Mouse (Mus musculus): ENCODE results near the gene Ccdc162. TPM values are rescaled to one million over a fixed set of nuclear protein-coding genes. Genes with fewer than 3 reads are reported as not detected.
A peak's percentile ranks its signal among the peaks of the same experiment; 100 is the strongest.

The Ccdc162 gene
- polyA plus RNA-seq, 1 experiment from 2014 or later: 2.9 TPM

DNA sequence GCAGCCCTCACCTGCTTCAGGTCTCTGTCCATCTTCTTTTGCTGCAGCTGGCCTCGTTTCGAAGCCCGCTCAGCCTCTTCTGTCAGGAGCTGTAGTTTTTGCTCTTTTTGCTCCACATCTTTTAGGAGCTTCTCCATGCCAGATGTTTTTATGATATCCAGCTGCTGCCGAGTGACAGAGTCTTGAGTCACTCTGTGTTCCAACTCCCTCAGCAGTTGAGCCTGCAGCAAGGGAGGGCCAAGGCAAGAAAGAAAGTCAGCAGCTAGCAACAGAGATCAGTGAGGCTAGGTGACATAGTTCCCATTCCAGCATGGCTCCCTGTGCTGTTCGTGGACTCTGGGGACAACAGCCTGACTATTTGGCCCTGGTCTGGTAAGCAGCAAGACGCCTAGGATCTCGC is 165.7 kb downstream of the Ccdc162 start:
- Histone ChIP-seq H3K4me1 (peaks cover 20% of the 10 kb centered on the region), H3K36me3 (no peaks in the 10 kb centered on the region), H3K4me3 (replicated peaks) (no peak overlapping the region), H3K9ac (no peak overlapping the region), H3K4me2 (replicated peaks) (no peak overlapping the region), H3K27ac (replicated peaks) (peak overlapping the region; percentile 65; the same call in 1 of the 2 replicates), H3K9me3 (replicated peaks) (peaks cover 4% of the 10 kb centered on the region), H3K27me3 (no peaks in the 10 kb centered on the region)
- WGBS: 55% methylated on average over 7 of the region's 7 CpGs
- no peak for ATAC-seq (ENCODE audit: insufficient number of reproducible peaks, low FRiP score, low TSS enrichment, low read depth)

DNA sequence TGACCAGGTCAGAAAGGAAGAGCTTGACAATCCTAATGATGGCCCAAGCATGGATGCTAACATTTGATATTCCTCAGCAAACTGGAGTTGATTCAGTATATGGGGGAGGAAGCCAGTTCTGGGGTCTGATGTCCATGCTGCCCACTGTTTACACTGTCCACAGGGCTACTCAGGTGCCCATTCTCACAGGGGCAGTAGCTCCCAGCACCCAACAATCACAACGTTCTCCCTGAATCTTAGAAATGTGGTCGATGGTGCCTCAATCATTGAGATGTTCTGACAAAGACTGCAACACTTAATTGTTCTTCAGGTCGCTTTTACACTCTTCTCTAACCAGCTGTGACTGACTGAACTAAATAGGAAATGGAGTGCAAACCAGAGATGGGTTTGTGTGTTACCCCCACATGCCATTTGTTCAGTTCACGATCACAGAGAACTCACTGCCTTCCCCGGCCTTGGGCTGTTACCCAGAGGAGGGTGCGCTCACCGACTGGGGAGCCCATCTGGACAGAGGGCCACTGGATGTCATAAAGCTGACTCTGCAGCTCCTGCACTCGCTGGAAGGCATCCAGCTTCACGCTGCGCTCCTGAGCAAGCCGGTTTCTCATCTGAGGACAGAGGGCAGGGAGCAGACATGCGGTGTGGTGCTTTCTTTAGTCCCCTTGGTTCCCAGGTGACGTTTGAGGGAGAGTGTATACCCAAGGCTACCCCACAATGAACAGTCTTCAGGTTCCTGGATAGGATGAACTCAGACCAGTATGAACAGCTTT is 169.9 kb downstream of the Ccdc162 start:
- ATAC-seq (ENCODE audit: insufficient number of reproducible peaks, low FRiP score, low TSS enrichment, low read depth): no peak
- peaks cover 21% of the 10 kb centered on the region for H3K4me1 ChIP-seq
- no peak overlapping the region for H3K4me2 ChIP-seq (replicated peaks)
- H3K27ac ChIP-seq (replicated peaks): no peak overlapping the region
- H3K4me3 ChIP-seq (replicated peaks): no peak overlapping the region
- H3K36me3 ChIP-seq: no peaks in the 10 kb centered on the region
- 64% methylated on average over 13 of the region's 13 CpGs for WGBS
- H3K27me3 ChIP-seq: no peaks in the 10 kb centered on the region
- peaks cover 4% of the 10 kb centered on the region for H3K9me3 ChIP-seq (replicated peaks)
- H3K9ac ChIP-seq: no peak overlapping the region

DNA sequence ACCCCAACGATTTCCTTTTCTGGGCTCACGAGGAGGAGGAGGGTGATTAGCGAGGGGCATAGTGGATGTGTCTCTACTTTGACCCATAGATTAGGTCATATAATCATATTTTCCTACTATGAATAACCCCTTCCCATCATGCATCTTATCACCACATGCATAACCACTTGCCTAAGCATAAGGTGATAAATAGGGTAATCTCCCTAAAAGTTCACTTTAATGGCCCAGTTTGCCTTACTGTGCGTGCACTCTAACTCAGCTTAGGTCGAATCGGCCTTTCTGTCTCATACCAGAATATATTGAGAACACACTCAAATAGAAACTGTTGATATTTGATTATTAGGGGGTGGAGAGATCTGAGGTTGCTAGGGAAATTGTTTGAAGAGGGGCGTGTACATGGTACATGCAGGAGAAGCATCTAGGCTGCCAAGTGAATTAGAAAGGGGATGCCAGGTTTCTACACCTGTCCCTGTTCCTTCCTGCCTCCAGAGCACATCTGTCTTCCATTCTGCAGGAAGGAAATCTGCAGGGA is 171.1 kb downstream of the Ccdc162 start:
- 59% methylated on average over 7 of the region's 7 CpGs for WGBS
- ATAC-seq (ENCODE audit: insufficient number of reproducible peaks, low FRiP score, low TSS enrichment, low read depth): no peak
- Histone ChIP-seq H3K27ac (replicated peaks) (no peak overlapping the region), H3K4me2 (replicated peaks) (no peak overlapping the region), H3K27me3 (no peaks in the 10 kb centered on the region), H3K36me3 (no peaks in the 10 kb centered on the region), H3K4me3 (replicated peaks) (no peak overlapping the region), H3K9me3 (replicated peaks) (peaks cover 4% of the 10 kb centered on the region), H3K4me1 (peaks cover 14% of the 10 kb centered on the region), H3K9ac (no peak overlapping the region)

DNA sequence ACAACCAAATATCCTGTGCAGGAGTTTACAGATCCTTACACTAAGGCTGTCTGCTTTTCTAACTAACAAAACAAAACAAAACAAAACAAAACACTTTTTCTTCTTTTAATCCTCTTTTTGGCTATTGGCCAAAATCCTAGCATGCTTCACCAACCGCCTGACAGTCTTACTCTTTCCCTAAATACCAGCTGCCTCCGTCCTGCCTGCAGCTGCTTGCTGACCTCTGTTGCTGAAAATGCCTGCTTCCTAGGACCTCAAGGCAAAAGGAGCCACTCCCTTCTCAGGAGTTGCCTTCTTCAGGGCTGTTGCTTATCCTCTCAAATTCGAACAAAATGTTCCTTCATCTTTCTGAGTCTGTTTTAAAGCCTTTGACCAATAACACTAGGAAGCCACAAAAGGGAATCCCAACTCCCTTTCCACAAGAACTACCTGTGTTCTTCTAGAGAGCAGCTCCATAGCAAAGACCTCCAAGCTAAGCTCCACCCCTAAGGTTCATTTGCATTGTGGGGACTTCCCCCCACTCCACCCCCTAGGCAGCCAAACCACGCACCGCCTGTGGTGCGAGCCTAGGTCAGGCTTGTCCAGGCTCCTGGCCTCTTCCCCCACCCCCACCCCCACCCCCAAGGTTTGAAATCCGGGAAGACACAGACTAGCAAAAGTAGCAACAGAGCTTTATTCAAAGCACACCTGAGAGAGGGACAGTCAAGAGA is 171.8 kb downstream of the Ccdc162 start:
- Histone ChIP-seq H3K9me3 (replicated peaks) (peaks cover 4% of the 10 kb centered on the region), H3K4me3 (replicated peaks) (no peak overlapping the region), H3K9ac (no peak overlapping the region), H3K27me3 (no peaks in the 10 kb centered on the region), H3K4me1 (peaks cover 14% of the 10 kb centered on the region), H3K27ac (replicated peaks) (peak overlapping the region; percentile 13; the same call in 1 of the 2 replicates), H3K36me3 (no peaks in the 10 kb centered on the region), H3K4me2 (replicated peaks) (no peak overlapping the region)
- no peak for ATAC-seq (ENCODE audit: insufficient number of reproducible peaks, low FRiP score, low TSS enrichment, low read depth)
- 5% methylated on average over 7 of the region's 7 CpGs for WGBS

DNA sequence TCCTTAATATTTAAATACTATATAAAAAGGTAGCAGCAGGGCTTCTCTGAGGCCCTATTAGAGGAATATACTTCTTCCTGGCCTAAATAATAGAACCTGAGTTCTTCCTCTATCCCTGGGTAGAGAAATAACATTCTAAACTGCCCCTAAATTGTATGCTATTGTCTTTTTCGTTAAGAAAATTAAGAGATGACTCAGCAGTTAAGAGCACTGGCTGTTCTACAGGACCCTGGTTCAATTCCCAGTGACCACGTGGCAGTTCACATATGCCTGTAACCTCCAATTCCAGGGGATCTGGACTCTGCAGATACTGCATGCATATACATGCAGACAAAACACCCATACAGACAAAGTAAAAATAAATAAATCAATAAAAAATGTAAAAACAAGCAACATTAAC is 172.6 kb downstream of the Ccdc162 start:
- Histone ChIP-seq H3K4me2 (replicated peaks) (no peak overlapping the region), H3K36me3 (no peaks in the 10 kb centered on the region), H3K9ac (no peak overlapping the region), H3K27me3 (no peaks in the 10 kb centered on the region), H3K4me1 (peaks cover 14% of the 10 kb centered on the region), H3K9me3 (replicated peaks) (no peaks in the 10 kb centered on the region), H3K27ac (replicated peaks) (no peak overlapping the region), H3K4me3 (replicated peaks) (no peak overlapping the region)
- WGBS: 74% methylated on average over 2 of the region's 2 CpGs
- ATAC-seq (ENCODE audit: insufficient number of reproducible peaks, low FRiP score, low TSS enrichment, low read depth): no peak

DNA sequence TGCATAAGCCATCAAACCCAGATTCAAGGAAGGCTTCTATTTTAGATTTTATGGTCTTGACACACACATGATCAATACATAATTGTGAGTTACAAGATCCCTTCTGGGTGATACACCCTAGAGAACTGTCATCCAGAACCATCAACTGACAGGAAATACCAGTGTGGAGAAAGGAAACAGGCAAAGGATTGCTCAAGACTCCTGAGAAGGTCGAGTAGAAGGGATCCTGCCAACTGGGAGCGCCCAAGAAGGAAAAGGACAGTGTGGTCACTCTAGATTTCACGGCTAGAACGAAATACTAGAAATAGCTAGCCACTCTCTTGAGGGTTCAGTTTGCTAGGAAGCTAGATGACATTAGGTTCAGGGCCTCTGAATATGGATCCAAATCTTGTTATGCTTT is 173.0 kb downstream of the Ccdc162 start:
- Histone ChIP-seq H3K4me3 (replicated peaks) (no peak overlapping the region), H3K9ac (no peak overlapping the region), H3K9me3 (replicated peaks) (no peaks in the 10 kb centered on the region), H3K27me3 (no peaks in the 10 kb centered on the region), H3K4me1 (peaks cover 14% of the 10 kb centered on the region), H3K36me3 (no peaks in the 10 kb centered on the region), H3K27ac (replicated peaks) (no peak overlapping the region), H3K4me2 (replicated peaks) (no peak overlapping the region)
- WGBS: 83% methylated on average over 4 of the region's 4 CpGs
- no peak for ATAC-seq (ENCODE audit: insufficient number of reproducible peaks, low FRiP score, low TSS enrichment, low read depth)

DNA sequence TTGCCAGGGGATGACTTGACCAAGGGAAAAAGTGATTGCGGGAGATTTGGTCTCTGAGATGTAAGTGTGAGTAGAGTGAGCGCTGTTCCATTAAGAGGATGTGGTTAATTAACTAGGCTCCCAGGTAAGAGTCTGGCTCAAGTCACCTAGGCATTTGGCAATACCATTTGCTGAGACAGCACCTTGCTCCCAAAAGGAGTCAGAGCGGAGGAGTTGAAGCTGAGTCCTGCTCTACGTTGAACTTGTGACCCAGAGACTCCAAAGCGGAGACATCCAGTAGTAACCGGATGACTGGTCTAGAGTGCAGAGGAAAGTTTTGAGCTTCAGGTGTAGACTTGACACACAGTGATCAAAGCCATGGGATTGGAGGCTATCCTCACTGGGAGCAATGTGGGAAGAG is 174.4 kb downstream of the Ccdc162 start:
- ATAC-seq (ENCODE audit: insufficient number of reproducible peaks, low FRiP score, low TSS enrichment, low read depth): no peak
- Histone ChIP-seq H3K9ac (no peak overlapping the region), H3K27me3 (no peaks in the 10 kb centered on the region), H3K4me1 (peaks cover 14% of the 10 kb centered on the region), H3K36me3 (peaks cover 6% of the 10 kb centered on the region; the same call in 1 of the 2 replicates), H3K9me3 (replicated peaks) (no peaks in the 10 kb centered on the region), H3K4me3 (replicated peaks) (no peak overlapping the region), H3K4me2 (replicated peaks) (no peak overlapping the region), H3K27ac (replicated peaks) (no peak overlapping the region)
- WGBS: 97% methylated on average over 6 of the region's 6 CpGs

DNA sequence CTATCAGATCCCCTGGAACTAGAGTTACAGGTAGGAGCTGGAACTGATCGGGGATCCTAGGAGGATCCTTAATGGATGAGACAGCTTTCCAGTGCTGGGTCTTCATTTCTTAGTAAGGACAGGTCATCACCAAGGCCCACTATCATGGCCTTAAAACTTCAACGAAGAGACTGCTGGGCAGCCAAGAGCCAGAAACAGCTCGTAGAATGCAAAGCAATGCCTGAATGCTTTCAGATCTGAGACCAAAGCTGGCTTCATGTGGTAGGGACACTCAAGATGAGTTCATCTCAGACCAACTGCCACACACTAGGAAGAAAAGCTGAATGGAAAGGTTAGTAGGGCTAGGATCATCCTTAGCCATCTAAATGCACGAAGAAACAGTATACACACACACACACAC is 177.4 kb downstream of the Ccdc162 start:
- no peak for ATAC-seq (ENCODE audit: insufficient number of reproducible peaks, low FRiP score, low TSS enrichment, low read depth)
- H3K4me3 ChIP-seq (replicated peaks): no peak overlapping the region
- 0 out of 2 replicates have a peak, but pooled peaks cover under 1% of the 10 kb centered on the region for H3K4me1 ChIP-seq
- H3K9me3 ChIP-seq (replicated peaks): no peaks in the 10 kb centered on the region
- H3K27me3 ChIP-seq: no peaks in the 10 kb centered on the region
- H3K36me3 ChIP-seq: peaks cover 21% of the 10 kb centered on the region
- no peak overlapping the region for H3K4me2 ChIP-seq (replicated peaks)
- H3K9ac ChIP-seq: no peak overlapping the region
- WGBS: 88% methylated on average over 4 of the region's 4 CpGs
- no peak overlapping the region for H3K27ac ChIP-seq (replicated peaks)

DNA sequence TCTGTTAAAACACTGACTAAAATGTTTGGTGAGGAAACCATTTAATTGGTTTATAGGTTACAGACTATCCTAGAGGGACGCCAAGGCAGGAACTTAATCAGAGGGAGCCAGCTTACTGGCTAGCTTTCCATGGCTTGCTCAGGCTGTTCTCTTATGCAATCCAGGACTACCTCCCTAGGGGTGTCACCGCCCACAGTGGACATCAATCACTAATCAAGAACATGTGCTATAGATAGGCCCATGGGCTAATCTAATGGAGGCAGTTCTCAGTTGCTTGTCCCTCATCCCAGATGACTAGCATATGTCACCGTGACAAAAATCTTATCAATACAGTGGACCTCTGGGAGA is 178.5 kb downstream of the Ccdc162 start:
- no peaks in the 10 kb centered on the region for H3K27me3 ChIP-seq

DNA sequence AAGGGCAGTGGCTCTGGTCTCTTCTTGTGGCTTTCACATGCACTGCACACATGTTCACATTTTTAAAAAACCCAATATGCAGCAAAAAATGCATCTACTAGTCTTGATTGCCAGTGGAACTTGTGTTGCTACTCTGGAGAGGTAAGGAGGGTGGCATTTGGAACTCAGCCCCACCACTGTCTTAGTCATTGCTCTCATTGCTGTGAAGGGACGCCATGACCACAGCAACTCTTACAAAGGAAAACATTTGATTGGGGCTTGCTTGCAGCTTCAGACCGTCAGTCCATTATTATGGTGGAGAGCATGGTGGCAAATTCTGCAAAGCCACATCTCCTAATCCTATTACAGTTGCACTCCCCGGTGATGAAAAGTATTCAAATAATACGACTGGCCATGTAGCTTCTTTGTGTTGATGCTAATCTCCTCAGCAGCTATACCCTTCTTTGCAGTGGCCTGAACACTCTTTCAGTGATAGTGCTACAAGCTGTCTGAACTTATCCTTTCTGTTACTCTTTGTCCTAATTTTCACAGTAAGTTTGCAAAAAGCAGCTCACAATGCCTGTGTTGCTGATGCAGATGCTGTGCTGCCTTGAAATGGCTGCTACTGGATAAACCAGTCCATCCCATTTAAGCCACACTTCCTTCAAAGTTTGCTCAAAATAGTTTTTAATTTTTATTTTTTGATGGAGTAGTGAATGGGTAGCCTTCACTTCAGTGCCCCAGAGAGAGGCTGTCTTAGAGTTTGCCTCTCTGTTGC is 179.0 kb downstream of the Ccdc162 start:
- Histone ChIP-seq H3K27ac (replicated peaks) (no peak overlapping the region), H3K4me1 (no peaks in the 10 kb centered on the region), H3K36me3 (peaks cover 36% of the 10 kb centered on the region), H3K4me3 (replicated peaks) (no peak overlapping the region), H3K9ac (no peak overlapping the region), H3K4me2 (replicated peaks) (no peak overlapping the region), H3K9me3 (replicated peaks) (no peaks in the 10 kb centered on the region), H3K27me3 (no peaks in the 10 kb centered on the region)
- no peak for ATAC-seq (ENCODE audit: insufficient number of reproducible peaks, low FRiP score, low TSS enrichment, low read depth)
- 87% methylated on average over 4 of the region's 4 CpGs for WGBS

More for the DNA sequence above, 178.5 kb downstream of the Ccdc162 start:
- H3K27ac ChIP-seq (replicated peaks): no peak overlapping the region
- peaks cover 31% of the 10 kb centered on the region for H3K36me3 ChIP-seq
- H3K4me2 ChIP-seq (replicated peaks): no peak overlapping the region
- H3K4me3 ChIP-seq (replicated peaks): no peak overlapping the region
- WGBS: 81% methylated on average over 3 of the region's 3 CpGs
- H3K9me3 ChIP-seq (replicated peaks): no peaks in the 10 kb centered on the region
- no peaks in the 10 kb centered on the region for H3K4me1 ChIP-seq
- H3K9ac ChIP-seq: no peak overlapping the region
- ATAC-seq (ENCODE audit: insufficient number of reproducible peaks, low FRiP score, low TSS enrichment, low read depth): no peak

DNA sequence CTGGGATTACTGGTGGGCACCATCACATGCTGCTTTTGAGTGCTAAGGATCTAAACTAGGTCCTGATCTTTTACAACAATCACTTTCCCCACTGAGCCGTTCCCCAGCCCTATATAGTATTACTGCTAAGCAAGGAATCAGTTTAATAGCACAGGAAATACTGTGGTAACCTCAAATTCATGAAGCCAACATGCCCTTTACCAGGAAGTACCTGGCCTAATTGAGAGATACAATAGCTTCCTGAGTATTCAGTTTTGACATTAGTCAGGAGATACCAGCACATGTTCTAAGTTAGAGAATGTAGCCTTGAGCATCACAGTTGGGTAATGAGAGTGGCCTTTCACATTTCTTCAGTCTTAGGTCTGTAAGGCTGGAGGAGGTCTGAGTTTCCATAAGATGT is 179.7 kb downstream of the Ccdc162 start:
- H3K4me3 ChIP-seq (replicated peaks): no peak overlapping the region
- H3K27me3 ChIP-seq: no peaks in the 10 kb centered on the region
- H3K4me1 ChIP-seq: no peaks in the 10 kb centered on the region
- ATAC-seq (ENCODE audit: insufficient number of reproducible peaks, low FRiP score, low TSS enrichment, low read depth): no peak
- peaks cover 37% of the 10 kb centered on the region for H3K36me3 ChIP-seq
- H3K9me3 ChIP-seq (replicated peaks): no peaks in the 10 kb centered on the region
- no peak overlapping the region for H3K4me2 ChIP-seq (replicated peaks)
- H3K9ac ChIP-seq: no peak overlapping the region
- 87% methylated on average over 1 of the region's 1 CpGs for WGBS
- H3K27ac ChIP-seq (replicated peaks): no peak overlapping the region
